Mouse (Mus musculus) urinary bladder, postnatal 4 days (tissue): ENCODE data around the gene Pcgf6.
"Not testable (repeated sequence)": the region's sequence is repeated elsewhere in the genome, so short reads cannot be mapped to it uniquely, and the experiment has no call there.

Experiments used
- DNase-seq, 2 experiments: peaks; one replicate each; pipeline ENCODE4 v3.0.0; 2021 to 2022; ENCODE audit warnings: low spot score in 2 of 2

Gene Pcgf6

GRCm38 (mm10) chr19:47026513-47026912 is 24.2 kb downstream of the Pcgf6 start:
- DNase-seq: no peak

GRCm38 (mm10) chr19:47024954-47025353 is 25.8 kb downstream of the Pcgf6 start:
- no peak for DNase-seq

- no peak for DNase-seq
Measured at GRCm38 (mm10) chr19:47023546-47023945, 27.2 kb downstream of the Pcgf6 start.

GRCm38 (mm10) chr19:47022709-47023108 is 28.0 kb downstream of the Pcgf6 start:
- DNase-seq: no peak

GRCm38 (mm10) chr19:47019326-47019725 is 31.4 kb downstream of the Pcgf6 start:
- no peak for DNase-seq

- no peak for DNase-seq
Measured at GRCm38 (mm10) chr19:47018330-47018729, 32.4 kb downstream of the Pcgf6 start.

GRCm38 (mm10) chr19:47017831-47018230 is 32.9 kb downstream of the Pcgf6 start:
- no peak for DNase-seq

GRCm38 (mm10) chr19:47016487-47016886 is 34.2 kb downstream of the Pcgf6 start:
- DNase-seq: peak; percentile 57 to 91

- DNase-seq: no peak
Measured at GRCm38 (mm10) chr19:47015965-47016364, 34.7 kb downstream of the Pcgf6 start.

GRCm38 (mm10) chr19:47015396-47015795 is 35.3 kb downstream of the Pcgf6 start:
- DNase-seq: no peak

- peak in 1 of 2 experiments; percentile 25 for DNase-seq
Measured at GRCm38 (mm10) chr19:47014447-47015381, 36.0 kb downstream of the Pcgf6 start, which contains the start of the genes Ina and Nt5c2. Ina (plus strand) TSS chr19:47014698. Nt5c2 (minus strand) TSS chr19:47015153.

GRCm38 (mm10) chr19:47014159-47014446 is 36.6 kb downstream of the Pcgf6 start:
- DNase-seq: no peak

GRCm38 (mm10) chr19:47013340-47014158 is 37.2 kb downstream of the Pcgf6 start:
- DNase-seq: no peak

- no peak for DNase-seq
Measured at GRCm38 (mm10) chr19:47012521-47013130, 38.1 kb downstream of the Pcgf6 start.

GRCm38 (mm10) chr19:47009943-47010342 is 40.8 kb downstream of the Pcgf6 start:
- DNase-seq: no peak

GRCm38 (mm10) chr19:47009420-47009819 is 41.3 kb downstream of the Pcgf6 start:
- DNase-seq: no peak

- DNase-seq: peak in 1 of 2 experiments; percentile 76
Measured at GRCm38 (mm10) chr19:47006321-47006720, 44.4 kb downstream of the Pcgf6 start.

- no peak for DNase-seq
Measured at GRCm38 (mm10) chr19:47005873-47006272, 44.8 kb downstream of the Pcgf6 start.

- DNase-seq: no peak
Measured at GRCm38 (mm10) chr19:47003742-47004511, 46.8 kb downstream of the Pcgf6 start.

GRCm38 (mm10) chr19:47000357-47000756 is 50.3 kb downstream of the Pcgf6 start:
- DNase-seq: not testable (repeated sequence)

GRCm38 (mm10) chr19:46999753-47000152 is 51.0 kb downstream of the Pcgf6 start:
- no peak for DNase-seq
